Mouse (Mus musculus) heart, postnatal 4 days (tissue): ENCODE results near the gene Rnf216. TPM values are rescaled to one million over a fixed set of nuclear protein-coding genes. Genes with fewer than 3 reads are reported as not detected.
"Not testable (repeated sequence)": the region's sequence is repeated elsewhere in the genome, so short reads cannot be mapped to it uniquely, and the experiment has no call there.

ENCODE experiments used
- DNase-seq: peaks from one replicate; pipeline ENCODE4 v3.0.0; 2021
- total RNA-seq, 2 experiments: library from RNA; stranded (reverse); gene quantifications; 2 replicates each; pipeline ENCODE4 v1.2.3; 2021

Rnf216 gene
- total RNA-seq, result 10 to 100 TPM; 28.9 to 32.2 TPM

DNA sequence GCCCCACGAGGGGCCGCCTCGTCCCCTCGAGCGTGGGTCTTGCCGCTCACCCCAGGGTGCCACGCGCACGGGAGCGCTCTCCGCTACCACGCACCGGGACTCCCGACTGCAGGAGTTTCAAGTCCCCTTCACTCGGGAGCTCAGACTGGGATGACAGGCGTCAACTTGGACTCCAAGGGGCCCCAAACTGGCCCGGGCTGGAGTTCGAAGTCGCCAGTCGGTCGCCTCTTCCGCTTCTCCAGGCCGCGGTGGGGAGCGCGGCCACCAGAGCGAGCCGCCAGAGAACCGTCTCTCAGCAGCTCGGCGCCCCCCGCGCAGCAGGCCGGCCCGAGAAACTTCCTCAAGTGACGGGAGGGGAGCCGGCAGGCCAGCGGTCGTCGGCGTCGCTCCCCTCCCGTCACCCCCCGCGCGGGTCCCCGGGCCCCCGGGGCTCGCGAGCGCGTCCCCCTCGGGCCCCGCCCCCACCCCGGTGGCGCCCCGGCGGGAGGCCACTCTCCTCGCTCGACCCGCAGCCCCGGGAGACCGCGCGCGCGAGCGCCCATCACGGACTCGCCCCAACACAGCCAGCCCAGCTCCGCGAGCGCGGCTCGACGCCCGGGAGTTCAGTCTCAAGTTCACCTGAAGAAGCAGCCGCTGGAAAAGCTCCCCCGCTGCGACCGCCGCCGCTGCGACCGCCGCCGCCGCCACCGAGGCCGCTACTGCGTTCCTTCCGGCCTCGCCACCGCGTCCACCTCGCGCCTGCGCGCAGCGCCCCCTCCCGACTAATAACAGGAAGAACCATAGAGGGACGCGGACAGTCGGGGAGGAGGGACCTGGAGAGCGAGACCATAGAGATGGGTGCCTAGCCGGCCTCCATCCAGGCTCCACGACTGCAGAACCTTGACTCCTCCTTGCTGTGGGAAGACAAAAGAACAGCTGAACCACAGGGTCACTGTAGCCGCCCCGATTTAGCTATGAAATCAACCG is at the start of gene Rnf216:
Gene Rnf216, minus strand, starts transcription at position 714 of the 966 bp plus-strand sequence.
- peak; percentile 96 for DNase-seq

DNA sequence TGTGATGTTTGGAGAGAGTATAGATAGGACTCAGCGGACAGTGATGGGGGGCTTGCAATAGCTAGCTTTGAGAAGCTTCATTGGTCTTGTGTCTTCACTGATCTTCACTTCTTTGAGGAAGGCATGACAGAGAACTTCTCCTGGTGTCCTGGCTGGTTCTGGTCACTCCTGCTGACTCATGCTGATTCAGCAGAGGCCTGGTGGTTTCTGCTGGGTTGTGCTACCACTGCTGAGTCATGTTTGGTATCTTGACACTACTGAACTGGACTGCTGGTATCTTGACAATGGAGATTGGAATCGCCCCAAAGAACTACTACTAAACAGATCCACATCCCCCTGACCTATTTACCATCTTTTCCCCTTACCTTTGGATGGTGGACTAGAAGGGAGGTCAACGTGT is 42.7 kb upstream of the Rnf216 start:
- DNase-seq, result no peak

DNA sequence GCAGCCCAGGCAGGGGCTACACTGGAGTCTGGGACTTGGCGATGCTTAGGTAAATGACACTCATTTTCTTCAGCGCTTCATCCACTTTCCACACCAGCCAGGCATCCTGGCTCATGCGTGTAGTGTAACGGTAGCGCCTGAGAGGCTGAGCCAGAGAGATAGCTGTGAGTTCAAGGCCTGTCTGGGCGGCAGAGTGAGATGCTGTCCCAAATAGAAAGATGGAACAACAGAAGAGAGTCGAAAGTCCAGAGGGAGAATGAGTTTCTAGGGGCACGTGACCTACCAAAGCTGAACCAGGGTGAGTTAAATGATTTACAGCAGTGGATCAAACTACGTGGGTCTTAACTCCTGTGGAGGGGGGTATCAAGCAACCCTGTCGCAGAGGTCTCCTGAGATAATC is 41.0 kb upstream of the Rnf216 start:
- DNase-seq, result no peak

DNA sequence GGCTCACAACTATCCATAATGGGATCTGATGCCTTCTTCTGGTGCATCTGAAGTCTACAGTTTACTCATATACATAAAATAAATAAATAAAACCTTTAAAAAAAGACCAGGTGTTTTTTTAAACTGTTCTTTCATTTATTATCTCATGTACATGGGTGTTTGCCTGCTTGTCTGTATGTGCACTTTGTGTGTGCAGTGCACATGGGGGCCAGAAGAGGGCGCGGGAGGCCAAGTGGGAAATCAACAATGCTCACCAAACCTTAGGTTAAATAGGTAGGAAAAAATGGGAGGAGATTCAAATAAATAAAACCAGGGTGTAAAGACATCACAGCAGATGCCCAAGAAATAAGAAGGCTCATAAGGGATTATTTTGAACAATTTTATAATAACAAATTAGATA is 37.2 kb upstream of the Rnf216 start:
- DNase-seq, result no peak

DNA sequence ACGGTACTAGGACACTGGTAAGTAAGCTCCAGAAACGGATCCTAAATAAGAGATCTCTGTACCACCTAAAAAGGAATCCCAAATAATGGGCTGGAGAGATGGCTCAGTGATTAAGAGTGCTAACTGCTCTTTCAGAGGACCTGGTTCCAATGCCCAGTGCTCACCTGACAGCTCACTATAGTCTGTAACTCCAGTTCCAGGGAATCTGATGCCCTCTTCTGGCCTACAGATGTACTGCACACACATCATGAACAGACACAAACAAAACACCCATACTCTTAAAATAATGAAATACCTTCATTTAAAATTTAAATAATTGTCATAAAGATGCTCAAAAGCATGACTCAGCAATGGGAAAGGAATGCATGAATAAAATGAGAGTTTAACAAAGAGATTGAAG is 36.7 kb upstream of the Rnf216 start:
- no peak for DNase-seq

DNA sequence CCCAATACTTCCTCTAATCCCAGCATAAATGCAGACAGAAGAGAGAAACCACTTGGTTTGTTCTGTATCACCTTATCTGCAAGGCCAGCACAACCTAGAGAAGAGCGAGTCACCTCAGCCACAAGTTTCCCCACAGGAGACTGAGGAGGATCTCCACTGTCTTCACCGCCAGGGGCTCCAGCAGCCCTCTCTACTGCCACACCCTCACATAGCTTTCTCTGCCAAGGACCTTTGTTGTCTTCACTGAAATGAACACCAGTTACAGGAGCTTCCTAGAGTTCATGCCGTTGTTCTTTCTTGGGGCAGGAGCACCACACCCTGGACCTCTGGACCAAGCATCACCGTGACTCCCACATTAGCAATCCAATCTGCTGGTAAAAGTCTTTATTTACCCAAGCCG is 35.9 kb upstream of the Rnf216 start:
- DNase-seq, result no peak

DNA sequence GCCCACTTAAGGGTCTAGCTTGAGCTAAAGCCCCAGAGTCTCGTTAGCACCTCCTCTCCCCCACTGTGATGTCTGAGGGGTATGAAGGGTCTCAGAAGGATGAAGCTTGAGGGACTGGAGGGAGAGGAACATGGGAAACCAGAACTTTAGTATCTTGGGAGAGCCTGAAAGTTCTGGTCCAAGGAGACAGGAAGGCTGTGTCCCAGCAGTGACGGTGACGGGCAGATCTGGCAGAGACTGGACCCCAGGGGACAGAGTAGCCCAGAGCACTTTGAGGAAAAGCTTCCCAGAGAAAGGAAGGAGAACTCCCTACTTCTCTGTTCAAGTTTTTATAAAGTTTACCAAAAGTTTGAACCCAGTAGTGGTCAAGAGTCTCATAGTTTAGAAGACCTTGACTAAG is 34.7 kb upstream of the Rnf216 start, which contains the start of gene Olfr718-ps1:
Gene Olfr718-ps1, minus strand, starts transcription at position 101 of the 400 bp plus-strand sequence.
- DNase-seq, result no peak

DNA sequence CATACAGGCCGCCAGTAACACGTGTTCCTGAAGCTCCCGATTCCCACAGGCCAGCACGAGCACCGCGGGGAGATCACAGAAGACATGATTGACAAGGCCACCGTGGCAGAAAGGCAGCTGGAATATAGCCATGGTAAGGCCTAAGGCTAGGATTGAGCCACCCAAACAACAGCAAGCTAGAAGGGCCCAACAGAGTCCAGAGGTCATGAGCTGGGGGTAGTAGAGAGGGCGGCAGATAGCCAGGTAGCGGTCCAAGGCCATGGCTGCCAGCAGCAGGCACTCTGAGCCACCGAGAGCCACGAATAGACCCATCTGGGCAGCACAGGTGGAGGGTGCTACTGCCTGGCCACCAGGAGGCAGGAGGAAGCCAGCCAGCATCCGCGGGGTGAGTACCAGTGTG is 24.8 kb upstream of the Rnf216 start:
- no peak for DNase-seq

DNA sequence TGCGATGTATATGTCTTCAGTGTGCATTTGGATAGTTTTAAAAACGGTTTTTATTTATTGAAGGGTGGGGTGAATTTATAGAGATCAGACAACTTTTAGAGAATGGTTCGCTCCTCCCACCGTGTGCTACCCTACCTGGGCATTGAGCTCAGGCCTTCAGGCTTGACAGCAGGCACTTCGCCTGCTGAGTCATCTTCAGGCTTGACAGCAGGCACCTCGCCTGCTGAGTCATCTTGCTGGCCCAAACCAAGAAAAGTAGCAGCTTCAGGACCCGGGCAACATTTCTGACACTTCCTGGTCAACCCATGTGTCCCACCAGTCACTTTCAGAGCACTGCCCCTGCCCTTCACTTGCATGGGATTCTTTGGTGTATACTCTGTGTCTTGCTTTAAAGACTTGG is 22.2 kb upstream of the Rnf216 start:
- no peak for DNase-seq

DNA sequence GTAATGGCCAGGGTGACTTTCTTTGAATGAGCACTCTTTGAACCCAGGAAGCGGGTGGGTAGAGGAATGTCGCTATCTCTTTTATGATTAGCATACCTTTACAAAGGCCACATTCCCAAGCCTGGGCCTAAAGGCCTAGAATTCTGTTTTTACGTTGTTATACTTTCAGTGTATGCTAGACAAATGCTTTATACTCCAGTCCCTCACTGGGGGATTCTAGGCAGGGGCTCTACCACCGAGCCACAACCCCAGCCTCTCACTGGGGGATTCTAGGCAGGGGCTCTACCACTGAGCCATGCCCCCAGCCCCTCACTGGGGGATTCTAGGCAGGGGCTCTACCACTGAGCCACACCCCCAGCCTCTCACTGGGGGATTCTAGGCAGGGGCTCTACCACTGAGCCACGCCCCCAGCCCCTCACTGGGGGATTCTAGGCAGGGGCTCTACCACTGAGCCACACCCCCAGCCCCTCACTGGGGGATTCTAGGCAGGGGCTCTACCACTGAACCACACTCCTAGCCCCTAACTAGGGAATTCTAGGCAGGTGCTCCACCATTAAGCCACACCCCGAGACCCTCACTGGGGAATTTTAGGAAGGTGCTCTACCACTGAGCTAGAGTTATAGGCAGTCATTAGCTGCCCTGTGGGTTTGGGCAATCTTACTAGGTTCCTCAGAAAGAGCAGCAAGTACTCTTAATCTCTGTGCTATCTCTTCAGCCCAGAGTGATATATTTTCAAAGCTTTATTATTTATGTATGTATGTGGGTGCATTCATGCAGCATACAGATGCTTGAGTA is 21.6 kb upstream of the Rnf216 start:
- not testable (repeated sequence) for DNase-seq

DNA sequence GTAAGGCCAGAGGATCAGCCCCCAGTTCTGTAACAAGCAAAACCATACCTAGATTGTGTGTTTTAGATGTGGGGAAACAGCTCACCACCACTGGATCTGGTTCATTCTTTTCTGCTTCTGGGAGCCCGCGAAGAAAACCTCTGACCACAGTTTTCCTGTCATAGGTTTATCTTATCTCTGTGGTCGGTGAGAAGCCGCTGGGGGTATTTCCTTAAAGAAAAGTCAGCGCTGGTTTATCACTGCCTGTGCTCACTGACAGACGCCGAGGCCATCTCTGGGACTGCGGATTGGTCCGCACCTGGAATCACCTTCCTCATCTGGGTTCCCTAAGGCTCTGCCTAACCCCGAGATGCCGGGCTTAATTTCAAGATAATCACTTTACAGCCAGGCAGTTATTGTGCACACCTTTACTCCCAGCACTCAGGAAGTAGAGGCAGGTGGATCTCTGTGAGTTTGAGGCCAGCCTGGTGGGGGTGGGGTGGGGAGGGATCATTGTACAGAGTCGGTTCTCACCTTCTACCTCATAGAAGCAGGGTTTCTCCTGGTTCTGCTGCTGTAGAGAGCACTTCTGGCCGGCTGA is 20.2 kb upstream of the Rnf216 start:
- no peak for DNase-seq

DNA sequence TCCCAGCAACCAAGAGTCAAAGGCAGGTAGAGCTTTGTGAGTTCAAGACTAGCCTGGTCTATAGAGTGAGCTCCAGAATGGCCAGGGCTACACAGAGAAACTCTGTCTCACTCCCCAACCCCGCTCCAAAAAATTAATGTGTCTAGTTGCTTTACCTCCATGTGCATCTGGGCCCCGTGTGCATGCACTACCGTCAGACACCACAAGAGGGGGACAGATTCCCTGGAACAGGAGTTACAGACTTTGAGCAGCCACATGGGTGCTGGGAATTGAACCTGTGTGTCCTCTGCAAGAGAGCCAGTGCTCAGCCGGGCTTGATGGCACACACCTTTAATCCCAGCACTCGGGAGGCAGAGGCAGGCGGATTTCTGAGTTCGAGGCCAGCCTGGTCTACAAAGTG is 17.5 kb upstream of the Rnf216 start:
- no peak for DNase-seq

DNA sequence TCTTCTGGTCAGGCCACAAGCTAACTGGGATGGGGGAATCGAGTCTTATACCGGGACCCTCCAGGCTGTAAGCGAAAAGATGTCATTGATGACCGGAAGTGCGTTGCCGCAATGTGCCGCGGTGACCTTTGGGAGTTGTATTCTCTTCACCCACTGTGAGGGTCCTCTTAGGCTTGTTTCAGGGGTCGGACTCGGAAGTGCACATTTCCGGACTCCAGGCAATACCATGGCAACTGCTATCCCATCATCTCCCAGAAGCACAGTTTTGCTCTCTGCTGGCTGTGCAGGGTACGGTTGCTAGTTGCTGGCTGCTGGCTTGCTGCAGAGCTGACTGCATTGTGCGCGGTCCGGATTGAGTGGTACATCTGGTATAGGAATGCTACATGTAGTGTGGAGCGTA is 16.3 kb upstream of the Rnf216 start:
- DNase-seq, result no peak

DNA sequence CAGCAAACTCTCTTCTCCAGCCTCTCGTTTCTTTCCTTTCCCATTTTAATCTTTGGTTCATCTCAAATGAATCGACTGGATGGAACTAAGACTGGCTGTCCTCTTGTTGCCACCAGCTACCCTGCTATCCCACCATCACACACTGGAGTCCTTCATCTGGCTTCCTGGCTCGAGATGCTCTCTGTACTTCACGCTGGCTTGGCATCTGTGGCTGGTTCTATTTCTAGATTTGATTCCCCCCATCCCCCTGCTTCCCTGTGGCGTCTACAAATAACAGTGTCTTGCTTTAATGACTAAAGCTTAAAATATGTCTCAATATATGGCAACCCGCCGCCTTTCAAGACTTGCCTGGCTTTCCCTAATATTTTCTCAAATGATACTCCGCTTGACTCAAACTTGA is 15.0 kb upstream of the Rnf216 start:
- peak; percentile 15 for DNase-seq

DNA sequence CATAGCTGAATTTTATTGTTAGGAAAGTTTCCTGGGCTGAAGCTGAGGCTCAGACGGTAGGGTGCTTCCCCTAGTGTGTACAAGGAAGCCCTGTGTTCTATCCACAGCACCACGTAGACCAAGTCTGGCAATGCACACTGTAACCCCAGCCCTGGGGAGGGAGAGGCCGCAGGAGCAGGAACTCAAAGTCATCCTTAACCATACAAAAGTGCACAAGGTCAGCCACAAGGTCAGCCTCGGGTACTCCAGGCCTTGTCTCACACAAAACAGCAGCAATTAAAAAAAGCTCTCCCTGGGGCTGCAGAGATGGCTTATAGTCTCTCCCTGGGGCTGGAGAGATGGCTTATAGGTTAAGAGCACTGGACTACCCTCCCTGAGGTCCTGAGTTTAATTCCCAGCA is 14.1 kb upstream of the Rnf216 start:
- DNase-seq, result no peak

DNA sequence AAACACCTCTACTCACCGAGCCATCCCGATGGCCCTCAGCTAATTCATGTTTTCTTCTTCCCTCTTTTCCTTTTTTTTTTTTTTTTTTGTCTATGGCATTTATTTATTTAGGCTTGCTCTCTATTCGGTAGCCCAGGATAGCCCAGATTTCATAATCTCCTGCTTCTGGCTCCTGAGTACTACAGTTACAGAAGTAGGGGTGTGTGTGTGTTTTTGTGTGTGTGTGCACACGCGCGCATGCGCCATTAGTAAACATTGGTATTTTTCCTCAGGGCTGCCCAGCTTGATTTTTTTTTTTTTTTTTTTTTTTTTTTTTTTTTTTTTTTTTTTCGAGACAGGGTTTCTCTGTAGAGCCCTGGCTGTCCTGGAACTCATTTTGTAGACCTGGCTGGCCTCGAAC is 13.3 kb upstream of the Rnf216 start:
- DNase-seq, result no peak

DNA sequence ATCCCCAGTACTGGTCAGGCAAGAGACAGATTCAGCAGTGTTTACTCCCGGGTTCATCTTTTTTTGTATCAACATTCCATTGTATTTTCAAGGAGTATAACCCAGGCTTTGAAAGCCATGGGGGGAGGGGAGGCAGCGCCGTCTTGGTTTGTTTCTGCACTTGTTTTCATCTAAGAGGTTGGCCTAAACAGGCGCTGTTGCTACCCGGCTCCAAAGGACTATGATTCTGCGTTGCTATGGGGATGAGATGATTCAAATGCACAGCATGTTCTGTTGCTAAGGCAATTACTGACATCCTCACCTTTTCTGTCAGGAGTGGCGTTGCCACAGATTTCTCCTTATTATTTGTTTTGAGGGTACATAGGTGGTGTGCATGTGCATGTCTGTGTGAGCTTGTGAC is 12.8 kb upstream of the Rnf216 start:
- DNase-seq, result no peak

DNA sequence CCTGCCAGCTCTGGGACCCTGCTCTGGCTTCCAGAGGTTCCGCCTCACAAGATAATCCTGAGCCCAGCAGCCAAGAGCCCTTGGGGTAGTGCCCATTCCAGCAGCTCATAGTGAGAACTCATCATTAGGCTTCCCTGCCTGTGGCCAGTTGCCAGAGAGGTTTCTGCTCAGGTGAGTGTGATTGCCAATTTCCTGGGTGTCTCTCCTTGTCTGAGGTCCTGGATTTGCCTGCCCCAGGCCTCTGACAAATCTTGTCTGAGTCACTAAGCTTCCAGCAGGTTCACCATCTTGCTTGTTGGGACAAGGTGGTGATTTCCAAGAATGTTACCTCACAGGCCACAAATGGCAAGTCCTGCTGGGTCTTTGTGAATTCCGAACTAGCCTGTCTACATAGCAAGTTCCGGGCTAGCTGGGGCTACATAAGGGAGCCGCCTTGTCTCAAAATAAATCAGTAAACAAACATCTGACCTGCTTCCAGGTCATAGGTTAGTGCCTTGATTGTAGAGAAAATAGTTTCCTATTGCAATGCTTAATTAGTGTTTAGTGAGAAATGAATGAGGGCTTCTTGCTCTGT is 12.1 kb upstream of the Rnf216 start:
- DNase-seq, result no peak

DNA sequence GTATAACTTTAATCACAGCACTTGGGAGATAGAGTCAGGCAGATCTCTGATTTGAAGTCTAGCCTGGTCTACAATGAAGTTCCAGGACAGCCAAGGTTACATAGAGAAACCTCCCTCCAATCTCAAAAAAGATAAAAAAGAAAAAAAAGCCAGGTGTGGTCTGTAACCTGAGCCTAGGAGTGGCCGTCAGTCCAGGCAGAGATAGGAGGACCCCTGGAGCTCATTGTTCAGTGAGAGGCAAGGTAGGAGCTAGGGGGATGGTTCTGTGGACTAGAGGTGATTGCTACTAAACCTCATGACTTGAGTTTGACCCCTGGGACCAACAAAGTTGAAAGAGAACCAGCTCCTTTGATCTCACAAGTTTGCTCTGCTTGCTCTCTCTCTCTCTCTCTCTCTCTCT is 9.9 kb upstream of the Rnf216 start:
- no peak for DNase-seq

DNA sequence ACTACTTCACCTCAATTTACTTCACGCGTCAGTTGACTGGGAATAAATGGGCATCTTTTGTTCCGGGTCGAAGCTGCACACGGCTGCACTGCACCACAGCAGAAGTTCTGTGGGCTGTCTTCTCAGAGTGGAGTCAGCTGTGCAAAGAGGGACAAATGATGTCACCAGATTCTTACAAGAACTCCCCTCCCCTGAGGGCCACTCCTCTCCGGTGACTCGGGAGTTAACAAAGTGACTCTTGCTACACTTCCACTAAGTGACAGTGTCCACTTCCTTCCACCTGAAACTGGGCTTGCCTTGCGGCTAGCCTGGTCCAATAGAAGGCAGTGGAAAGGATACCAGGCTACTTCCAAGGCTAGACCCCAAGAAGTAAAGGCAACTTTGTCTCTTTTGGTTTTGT is 9.3 kb upstream of the Rnf216 start:
- no peak for DNase-seq

DNA sequence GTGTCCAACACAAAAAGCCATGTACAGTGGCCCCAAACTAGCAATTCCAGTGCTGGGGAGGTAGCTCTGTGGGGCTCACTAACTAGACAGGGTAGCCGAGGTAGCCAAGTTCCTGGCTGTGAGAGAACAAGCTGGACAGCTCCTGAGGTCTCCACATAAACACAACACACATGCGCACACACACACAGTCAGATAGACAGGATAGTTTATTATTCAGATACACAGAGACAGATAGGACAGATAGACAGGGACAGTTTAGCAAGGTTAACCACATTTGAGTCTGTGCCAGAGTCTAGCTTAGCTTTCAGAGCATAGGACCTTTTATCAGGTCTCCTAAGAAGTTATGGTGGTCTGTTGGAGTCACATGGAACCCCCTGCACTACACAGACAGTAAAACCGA is 6.0 kb downstream of the Rnf216 start:
- DNase-seq, result no peak

DNA sequence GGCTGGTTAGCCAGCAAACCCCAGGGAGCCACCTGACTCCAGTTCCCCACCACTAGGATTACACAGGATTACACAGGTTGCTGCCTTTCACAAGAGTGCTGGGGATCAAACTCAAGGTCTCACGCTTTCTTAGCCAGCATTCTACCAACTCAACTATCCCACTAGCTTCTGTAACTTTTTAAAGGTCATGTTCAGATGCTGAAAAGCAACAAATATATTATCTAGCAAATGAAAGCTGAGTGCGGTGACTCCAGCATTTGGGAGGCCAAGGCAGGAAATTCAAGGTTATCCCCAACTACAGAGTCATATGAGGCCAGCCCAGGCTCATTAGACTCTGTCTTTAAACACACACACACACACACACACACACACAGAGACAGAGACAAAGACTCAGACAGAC is 9.6 kb downstream of the Rnf216 start:
- no peak for DNase-seq

DNA sequence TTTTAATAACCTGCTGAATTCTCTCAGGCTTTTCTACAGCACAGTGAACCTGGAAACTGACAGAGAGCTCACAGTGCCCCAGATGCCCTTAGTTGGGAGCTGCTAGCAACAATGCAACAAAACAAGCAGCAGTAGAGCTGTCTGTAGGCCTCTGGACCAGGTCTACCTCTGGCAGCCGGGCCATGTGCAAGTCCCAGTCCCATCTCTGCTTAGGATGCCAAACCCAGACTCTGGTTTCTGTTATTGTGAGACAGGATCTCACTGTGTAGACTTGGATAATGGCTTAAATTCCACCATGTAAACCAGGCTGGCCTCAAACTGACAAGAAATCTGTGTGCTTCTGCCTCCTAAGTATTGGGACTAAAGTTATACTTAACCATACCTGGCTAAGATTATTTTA is 11.2 kb downstream of the Rnf216 start:
- DNase-seq, result no peak
